Mouse (Mus musculus) duodenum, adult 2 months (tissue): ENCODE measurements around the gene Phyhipl. TPM values are rescaled to one million over a fixed set of nuclear protein-coding genes. Genes with fewer than 3 reads are reported as not detected.

Experiments
- polyA plus RNA-seq: library from polyadenylated mRNA; depleted of rRNA; stranded (reverse); fragments of >200 nt; gene quantifications from 2 replicates; pipeline ENCODE4 v1.2.3, GENCODE M21; 2012; ENCODE audit warnings: low replicate concordance; rRNA removed

The Phyhipl gene
- polyA plus RNA-seq: 0.21 and 0.22 TPM in 2 replicates

GRCm38 (mm10) chr10:70655828-70656227 lies at the start of gene Phyhipl:
TSS of gene Phyhipl (minus strand) at chr10:70655965.

Other genes starting within 250 kb of the Phyhipl start
- gene Fam13c, start 215.5 kb downstream of the Phyhipl start, polyA plus RNA-seq: 0.49 and 1.2 TPM in 2 replicates